Mouse (Mus musculus): Measurements from ENCODE around the gene Actb.
"Not testable (repeated sequence)": the region's sequence is repeated elsewhere in the genome, so short reads cannot be mapped to it uniquely, and the experiment has no call there.

Gene Actb

DNA sequence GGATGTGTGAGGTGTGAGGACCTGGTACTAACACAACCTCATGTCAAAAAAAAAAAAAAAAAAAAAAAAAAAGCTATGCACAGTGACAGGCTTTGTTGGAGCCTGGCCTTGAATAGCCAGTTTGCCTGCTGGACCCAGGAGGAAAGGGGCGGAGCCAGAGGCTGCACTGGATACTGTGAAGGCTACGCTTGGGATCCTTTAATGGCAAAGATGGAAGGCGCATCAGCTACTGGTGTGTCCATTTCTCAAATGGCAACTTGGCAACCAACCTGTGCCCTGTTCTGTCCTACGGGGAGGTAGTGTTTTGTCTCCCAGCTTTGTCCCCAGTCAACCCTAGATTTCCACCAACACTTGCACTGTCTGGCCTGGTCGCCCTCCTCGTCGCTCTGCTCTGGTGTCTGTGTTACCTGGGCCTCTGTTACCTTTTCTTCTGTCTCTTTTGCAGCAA lies 5.2 kb downstream of the Actb start:
- DNase-seq: no peak

DNA sequence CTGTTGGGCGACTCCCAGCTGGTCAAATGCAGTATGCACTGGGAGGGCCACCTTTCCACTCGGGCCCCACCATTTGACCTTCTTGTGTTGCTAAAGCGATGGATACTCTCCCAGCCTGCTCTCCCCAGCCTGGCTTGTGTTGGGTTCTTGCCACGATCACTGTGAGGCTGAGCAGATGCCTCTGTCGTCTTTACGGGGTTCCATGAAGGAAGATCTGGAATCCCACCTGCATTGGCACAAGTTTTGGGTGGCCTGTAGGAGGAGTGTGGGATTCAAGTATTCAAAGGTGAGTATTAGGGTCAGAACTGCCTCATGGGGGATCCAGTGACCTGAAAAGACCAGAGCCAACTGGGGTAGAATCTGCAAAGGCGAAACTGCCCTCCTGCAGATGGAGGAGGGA lies 5.9 kb downstream of the Actb start:
- DNase-seq: no peak

DNA sequence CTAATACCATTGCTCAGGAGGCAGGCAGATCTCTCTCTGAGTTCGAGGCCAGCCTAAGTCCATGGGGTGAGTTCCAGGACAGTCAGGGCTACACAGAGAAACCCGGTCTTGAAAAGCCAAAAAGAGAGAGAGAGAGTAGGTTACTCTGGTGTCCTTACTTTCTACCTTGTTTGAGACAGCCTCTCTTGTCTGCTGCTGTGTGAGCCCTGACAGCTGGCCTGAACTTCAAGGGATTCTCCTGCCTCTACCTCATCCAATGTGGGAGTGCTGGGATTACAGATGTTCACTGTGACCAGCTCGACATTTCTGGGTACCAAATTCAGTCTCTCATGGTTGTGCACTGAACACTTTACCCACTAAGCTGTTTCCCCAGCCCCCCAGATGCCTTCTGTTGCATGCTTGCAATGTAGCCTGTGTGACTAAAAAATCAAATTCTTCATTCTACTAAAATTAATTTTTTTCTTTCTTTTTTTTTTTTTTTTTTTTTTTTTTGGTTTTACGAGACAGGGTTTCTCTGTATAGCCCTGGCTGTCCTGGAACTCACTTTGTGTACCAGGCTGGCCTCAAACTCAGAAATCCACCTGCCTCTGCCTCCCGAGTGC lies 6.5 kb downstream of the Actb start:
- no peak for DNase-seq

DNA sequence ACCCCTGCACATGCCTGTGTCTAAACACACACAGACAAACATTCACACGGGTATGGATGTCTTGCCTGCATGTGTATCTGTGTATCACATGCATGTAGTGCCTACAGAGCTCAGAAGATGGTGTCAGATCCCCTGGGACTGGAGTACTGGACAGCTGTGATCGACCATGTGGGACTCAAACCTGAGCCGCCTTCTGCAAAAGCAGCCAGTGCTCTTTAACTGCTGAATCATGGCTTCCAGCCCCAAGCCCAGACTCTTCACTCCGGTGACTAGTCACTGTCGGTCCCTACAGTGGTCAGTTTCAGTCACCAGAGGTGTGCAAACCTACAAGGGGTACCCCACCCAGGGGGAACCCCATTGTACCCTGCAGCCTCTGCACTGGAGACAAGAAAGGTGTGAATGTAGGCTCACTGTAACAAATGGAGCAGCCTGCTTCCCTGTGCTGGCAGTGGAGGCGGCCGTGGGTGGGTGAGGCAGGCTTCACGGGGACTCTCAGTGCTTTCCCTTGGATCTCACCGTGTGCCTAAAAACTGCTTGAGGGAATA lies 7.4 kb downstream of the Actb start:
- no peak for DNase-seq

DNA sequence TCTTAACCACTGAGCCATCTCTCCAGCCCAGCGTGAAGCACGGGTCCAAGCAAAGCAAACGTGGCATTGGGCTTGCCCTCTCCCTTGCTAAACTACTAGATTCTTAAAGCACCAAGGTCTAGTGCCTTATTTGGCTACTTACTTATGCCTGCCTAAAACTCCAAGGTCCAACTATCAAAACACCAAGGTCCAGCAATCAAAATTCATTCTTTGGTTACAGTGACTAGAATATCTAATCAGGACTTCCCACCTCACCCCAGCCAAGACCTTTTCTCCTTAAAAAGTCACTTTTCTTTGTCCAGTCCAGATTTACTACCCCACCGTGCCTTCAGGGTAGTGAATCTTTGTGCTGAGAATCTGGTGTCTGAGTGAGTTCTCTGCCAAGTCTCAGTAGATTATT lies 8.2 kb downstream of the Actb start:
- no peak for DNase-seq

DNA sequence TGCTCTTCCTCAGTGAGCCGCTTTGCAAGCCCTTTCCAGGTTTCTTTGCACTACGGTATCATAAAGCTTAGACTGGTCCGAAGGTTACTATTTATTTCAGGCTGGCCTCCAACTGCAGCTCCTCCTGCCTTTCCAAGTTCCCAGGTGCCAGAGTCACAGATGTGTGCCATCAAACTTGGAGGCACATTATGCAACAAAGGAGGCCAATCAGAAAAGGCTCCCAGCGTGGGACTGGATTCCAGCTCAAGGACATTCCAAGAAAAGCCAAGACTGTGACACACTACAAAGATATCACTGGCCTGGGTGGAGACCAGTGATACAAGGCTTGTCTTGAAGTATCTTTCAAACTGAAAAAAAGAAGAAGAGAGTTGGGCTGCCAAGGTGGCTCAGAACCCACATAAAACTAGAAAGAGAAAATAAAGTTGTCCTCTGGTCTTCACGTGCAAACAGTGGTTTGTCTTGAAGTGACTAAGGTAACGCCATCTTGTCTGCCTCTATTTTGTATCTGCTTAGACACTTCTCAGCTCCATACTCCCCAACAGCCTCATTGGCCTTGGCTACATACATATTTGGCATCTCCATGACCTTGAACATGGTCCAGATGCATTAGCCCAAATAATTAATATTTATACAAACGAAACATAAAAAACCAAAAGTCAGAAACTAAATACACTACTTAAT lies 8.8 kb downstream of the Actb start:
- no peak for DNase-seq

DNA sequence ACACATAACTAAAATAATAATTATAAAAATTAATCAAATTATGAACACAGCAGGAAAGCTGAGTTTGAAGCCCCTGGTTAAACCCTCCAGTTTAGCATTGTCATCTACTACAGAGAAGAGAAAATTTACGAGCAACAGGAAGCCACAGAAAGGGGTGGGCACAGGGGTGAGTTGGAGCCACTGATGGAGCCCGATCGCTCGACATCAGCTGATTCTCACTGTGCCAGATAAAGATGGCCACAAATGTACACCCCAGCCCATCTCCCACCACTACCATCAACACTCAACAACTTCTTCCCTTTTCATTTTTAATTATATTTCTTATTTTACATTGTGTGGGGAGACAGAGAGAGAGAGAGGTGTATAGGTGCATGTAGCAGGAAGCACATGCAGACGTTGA lies 9.8 kb downstream of the Actb start:
- no peak for DNase-seq

DNA sequence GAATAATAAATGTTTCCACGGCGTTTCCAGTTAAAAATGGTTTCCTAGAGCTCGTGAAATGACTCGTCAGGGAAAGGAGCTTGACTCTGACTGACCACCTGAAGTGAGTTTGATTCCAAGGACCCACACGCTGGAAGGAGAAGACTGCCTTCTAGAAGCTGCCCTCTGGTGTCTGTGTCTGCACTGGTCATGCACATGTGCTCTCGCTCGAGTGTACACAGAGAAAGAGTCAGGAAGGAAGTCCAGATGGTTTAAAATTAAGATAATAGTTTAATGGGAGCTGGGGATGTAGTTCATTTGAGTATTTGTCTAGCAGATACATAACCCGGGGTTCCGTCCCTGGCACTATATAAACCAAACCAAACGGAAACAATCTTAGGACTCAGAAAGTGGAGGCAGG lies 10.4 kb downstream of the Actb start:
- DNase-seq: no peak

DNA sequence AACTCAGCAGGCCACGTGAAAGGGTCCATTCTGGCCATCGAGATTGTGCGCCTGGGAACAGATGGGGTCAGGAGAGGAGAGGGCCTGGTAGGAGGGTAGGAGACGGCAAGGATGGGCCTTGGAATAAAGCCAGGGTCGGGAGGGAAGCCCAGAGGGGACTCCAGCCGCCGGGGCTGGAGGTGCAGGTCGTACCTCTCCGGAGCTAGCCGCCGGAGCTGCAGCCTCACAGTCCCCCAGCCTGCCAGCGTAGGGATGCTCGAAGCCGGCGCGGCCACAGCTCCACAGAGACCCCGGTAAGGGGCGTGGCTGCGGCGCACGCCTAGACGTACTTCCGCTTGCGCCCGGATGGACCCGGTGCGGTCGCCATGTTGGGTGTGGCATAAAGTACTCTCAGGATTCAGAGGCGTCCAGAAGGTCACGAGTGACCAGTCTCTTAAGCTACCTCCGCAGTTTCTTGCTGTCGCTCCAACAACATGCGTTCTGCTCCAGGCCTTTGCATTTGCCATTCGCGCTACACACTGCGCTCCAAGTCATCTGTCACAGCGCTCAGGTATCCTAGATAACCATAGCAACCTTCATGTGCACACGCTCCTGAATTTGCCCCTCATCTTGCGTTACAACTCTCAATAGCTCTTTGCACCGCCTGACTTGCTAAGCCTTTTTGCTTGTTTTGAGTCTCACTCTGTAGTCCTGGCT lies 11.5 kb downstream of the Actb start, which contains the start of gene Fbxl18:
Gene Fbxl18 (minus strand): TSS at position 504 of the 696 bp plus-strand sequence.
- peak; percentile 92 for DNase-seq

DNA sequence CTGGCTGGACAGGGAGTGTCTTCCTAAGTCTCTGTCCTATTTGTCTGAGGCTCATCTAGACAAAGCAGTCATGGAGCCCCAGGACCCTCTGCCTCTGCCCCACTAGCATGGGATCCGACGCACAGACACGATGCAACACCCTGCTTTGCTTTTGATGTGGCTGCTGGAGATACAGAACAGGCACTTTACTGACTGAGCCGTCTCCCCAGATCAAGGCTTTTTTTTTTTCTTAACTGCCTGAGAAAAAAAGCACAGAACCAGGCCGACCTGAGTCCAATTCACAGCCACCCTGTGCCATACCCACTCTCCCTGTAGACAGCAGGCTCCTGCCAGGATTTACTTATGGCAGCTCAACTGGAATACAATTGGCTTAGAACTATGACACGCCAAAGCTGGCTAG lies 15.2 kb downstream of the Actb start:
- no peak for DNase-seq

DNA sequence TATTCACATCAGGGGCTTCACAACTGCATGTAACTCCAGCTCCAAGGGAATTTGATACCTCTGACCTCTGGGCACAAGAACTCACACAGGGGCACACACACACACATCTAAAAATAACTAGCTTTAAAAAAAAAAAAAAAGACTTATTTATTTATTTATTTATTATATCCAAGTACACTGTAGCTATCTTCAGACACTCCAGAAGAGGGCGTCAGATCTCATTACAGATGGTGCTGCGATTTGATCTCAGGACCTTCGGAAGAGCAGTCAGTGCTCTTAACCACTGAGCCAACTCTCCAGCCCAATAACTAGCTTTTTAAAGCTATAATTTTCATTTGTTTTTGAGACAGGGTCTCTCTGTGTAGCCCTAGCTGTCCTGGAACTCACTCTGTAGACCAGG lies 19.0 kb downstream of the Actb start:
- DNase-seq: not testable (repeated sequence)

DNA sequence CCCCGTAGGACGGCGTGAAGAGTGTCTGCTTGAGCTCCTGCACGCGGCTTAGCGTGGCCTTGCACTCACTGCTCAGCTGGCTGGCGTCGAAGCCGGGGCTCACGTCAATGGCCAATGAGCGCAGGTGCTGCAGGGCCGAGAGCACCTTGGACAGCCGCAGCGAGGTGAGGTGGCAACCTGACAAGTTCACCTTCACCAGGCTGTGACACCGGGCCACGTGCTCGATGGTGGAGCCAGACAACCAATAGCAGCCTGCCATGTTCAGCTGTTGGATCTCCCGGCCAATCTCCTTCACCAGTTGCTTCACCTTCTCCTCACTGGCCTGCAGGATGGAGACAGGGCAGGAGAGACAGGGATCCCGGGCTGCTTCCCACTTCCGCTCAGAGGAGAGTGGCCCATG lies 19.8 kb downstream of the Actb start:
- no peak for DNase-seq

DNA sequence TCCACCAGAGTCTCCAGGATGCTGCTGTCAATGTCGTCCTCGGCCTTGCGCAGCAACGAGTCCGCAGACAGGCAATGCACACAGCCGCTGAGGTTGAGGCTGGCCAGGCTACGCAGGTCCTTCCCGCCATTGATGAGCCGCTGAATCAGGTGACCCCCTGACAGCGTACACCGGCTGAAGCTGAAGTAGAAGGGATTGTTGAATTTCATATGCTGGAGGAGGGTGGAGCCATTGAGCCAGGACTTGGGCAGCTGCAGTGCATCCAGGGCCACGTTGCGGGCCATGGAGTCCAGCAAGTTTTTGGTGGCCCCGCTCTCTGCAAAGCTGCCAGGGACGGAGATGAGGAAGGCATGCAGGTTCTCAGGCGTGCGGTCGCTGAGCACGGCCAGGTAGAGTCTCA lies 20.4 kb downstream of the Actb start:
- DNase-seq: no peak

DNA sequence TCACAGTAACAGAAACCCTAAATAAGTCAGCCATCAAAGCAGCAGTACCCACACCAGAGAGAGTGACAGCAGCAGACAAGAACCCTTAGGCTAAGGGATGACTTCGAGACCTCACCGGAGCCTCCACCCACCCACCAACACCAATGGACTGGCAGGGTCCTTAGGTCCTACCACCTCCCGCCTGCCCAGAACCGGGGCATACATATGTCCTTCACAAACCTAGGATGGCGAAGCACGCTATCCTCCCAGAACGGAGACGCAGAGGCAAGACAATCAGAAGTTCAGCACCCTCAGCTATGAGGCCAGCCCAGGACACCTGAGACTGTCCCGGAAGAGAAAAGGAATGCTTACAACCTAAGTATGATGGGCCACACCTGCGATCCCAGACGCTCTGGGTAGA lies 24.1 kb downstream of the Actb start:
- no peak for DNase-seq

DNA sequence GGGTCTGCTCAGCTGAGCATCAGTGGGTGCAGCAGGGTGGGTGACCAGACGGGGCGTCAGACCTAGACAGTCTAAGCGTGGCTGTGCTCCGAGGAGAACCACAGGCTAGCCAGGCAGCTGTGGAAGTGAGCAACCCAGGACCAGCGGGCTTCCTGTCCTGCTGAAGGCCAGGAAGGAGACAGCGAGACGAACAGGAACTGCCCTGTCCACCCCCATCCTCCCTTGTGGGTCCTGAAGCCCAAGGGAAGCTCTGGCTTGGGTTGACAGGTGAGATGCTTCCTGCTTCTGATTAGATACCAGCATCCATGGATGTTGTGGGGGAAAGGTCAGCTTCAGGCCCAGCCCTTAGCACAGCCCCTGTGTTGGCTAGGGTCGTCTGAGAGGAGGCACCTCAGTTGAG lies 24.6 kb downstream of the Actb start:
- DNase-seq: peak; percentile 33

DNA sequence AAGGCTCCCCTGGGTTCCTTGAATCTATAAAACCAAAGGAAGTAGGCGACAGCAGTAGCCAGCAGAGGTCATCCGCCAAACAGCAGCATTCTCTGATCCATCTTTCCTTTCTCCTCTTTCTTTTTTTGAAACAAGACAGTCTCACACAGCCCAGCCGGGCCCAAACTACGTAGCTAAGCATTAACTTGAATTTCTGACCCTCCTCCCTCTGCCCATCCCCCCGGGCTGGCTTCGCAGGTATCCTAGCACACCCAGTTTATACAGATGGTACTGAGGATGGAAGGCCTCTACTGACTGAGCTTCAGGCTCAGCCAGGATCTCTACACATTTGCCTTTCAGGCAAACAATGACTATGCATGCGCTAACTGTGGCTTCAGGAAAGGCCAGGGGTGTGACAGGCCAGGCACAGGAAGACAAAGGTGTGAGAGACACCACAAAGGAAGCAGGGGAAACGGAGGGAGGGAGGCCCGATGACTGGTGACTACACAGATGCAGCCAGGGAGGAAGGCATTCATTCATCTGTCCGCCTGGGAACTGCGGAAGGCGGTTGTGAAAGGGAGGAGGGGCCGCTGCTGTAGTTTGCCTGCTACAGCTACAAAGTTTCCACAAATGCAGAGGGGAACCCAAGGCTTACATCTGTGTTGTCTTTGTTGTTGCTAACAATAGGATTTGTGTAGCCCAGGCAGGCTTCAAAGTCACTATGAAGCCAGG lies 25.6 kb downstream of the Actb start:
- peak; percentile 48 for DNase-seq

DNA sequence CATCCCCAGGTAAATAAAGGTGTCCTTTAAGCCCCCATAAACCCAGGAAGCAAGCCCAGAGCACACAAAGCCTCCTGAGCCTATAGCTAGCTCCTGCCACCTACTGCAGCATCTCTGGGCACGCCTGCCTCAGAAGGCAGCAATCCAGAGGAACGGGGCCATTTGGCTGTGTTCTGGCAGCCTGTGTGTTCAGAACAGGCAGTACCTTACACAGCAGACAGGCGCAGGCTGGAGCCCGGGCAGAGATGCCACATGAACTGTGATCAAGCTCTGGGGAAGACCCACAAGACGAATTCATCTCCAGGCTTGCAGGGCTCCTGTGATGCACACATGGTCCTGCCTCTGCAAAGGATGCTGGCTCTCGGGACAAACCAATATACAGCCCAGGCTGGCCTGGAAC lies 26.3 kb downstream of the Actb start:
- DNase-seq: no peak

DNA sequence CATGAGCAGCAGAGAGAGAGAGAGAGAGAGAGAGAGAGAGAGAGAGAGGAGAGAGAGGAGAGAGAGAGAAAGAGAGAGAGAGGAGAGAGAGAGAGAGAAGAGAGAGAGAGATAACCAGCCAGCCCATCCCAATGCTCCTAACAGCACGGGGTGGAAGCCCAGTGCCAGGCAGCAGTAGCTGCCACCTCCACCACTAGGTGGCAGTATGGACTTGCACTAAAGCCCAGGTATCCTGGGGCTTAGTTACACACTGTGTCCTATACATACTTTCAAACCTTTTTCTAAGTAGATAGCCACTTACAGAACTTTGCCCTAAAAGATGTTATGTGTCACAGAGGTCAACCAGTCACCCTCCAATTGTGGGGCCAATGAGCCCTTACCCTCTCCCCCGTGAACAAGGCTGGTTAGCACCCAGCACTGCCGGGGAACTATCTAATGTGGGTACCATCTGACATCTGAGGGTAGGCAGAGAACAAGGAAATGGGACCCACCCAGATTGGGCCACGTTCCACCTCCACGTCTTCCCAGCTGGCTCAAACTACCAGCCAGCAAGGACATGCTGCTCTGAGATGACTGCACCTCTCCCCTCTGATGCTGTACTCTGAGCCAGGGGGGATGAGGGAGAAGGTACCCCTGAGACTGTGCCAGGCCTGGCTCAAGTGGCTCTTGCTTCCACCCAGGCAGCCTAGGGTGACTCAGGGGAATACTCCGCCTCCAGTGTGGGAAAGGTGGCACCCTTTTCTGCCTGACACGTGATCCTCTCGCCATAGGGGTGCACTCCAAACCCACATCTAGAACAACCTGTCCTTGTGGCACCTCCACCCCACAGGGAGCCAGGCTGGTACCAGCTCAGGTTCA lies 27.0 kb downstream of the Actb start:
- DNase-seq: peak; percentile 79

DNA sequence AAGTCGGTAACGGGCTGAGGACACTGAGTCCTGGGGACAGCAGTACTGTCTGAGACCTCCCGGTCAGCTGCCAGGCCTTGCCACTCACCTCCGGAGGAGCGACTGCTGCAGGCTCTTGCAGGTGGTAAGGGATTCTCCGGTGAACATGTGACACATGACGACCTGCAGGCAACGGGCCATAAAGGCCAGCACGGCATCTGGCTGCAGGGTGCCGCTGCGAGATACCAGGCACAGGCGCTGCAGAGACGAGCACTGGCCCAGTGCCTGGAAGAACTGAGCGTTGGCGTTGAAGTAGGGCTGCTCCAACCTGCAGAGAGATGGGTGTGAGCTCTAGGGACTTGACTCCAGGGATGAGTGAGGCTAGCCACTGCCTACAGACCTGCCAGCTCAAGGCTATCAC lies 28.0 kb downstream of the Actb start:
- DNase-seq: no peak

DNA sequence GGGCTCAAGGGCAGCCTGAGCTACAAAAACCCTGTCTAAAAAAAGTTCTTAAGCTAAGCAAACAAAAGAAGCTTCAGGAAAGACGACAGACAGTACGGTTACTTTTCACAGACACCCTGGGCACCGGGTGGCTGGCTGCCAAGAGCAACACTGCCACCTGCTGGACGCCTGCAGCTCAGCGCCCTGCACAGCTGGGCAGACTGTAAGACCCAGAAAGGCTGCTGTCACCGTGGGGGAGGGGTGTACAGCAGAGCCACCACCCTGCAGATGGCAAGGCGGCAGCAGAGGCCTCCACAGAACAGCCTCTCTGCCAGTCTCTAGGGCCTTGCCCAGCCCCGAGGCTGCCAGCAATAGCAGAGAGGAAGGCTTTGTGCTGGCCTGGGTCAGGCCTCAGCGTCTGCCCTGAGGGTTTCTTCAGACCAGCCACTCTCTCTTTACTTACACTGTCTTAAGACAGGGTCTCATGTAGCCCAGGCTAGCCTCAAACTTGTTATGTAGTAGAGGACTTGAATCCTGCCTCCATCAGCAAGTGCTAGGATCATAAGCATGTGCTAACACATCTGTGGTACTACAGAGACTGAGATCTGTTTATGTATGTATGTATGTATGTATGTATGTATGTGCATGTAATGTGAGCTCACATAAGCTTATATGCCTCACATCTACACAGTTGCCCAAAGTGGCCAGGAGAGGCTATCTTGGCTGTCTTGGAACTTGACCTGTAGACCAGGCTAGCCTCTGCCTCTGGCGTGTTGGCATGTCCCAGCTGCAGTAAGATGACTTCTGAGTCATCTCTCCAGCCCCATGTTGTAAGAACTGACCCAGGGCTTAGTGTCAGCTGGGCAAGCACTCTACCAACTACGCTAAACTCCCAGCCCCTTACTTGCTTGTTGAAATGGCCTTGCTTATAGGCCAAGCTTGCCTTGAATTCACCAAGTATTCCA lies 28.9 kb downstream of the Actb start:
- DNase-seq: peak; percentile 83

DNA sequence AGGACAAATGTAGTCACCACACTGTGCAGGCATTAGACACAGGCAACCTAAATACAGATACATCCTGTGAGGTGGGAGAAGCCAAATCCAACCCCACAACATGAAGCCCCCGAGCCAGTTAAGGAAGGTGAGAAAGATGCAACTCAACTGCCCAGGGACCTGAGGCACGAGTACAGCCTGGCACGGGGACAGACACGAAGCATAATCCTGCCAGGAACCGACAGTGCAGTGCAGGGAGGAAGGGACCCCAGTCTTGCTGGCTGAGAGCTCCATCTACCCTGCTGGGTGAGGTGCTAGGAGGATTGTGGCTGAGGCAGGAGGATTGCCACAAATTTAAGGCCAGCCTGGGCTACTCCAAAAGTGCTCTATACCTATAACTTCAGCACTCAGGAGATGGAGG lies 29.7 kb downstream of the Actb start:
- no peak for DNase-seq

Measured in kidney, adult 18-20 months (tissue).